Mouse (Mus musculus): ENCODE measurements around the gene Cux2. TPM values are rescaled to one million over a fixed set of nuclear protein-coding genes. Genes with fewer than 3 reads are reported as not detected.

Cux2 gene
- polyA plus RNA-seq, 1 experiment from 2014 or later: 0.47 TPM

DNA sequence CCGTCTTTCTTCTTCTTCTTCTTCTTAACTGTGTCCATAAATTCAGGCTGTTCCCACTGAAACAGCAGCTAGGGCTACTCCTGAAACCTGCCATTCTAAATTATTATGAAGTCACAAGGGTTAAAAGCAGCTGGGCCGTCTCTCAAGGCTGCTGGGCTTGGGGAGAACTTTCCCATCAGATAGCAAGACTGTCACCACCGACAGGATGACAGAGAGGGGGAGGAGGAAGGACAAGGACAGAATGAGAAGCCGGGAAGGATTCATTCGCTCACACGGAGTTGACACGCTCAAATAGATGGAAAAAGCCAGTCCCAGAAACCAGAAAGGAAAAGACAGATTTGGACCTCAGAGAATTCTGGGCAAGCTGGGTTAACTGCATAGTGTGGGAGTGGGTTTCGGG is 6.7 kb upstream of the Cux2 start:
- peaks cover 12% of the 10 kb centered on the region; the same call in 1 of the 2 replicates for H3K27me3 ChIP-seq (replicated peaks; ENCODE audit: insufficient read depth, low read length)
- no peak for ATAC-seq
- no peaks in the 10 kb centered on the region for H3K4me1 ChIP-seq (ENCODE audit: insufficient read depth, low read depth, low read length)
- H3K27ac ChIP-seq (ENCODE audit: low read length): no peak overlapping the region
- H3K9ac ChIP-seq (replicated peaks; ENCODE audit: low read depth): no peak overlapping the region
- 48% methylated on average over 8 of the region's 8 CpGs for WGBS
- TF ChIP-seq EP300 (IDR thresholded peaks at IDR 0.05): no peak
- TF ChIP-seq CTCF (IDR thresholded peaks at IDR 0.05): no peak
- H3K4me2 ChIP-seq (replicated peaks; ENCODE audit: low read depth, low read length): no peak overlapping the region
- no peak for DNase-seq (ENCODE audit: low spot score)
- H3K4me3 ChIP-seq (ENCODE audit: low read depth, low read length): no peak overlapping the region
- no peaks in the 10 kb centered on the region for H3K36me3 ChIP-seq (ENCODE audit: insufficient read depth, low read length)
- H3K9me3 ChIP-seq (ENCODE audit: low read length): peaks cover 3% of the 10 kb centered on the region; the same call in 1 of the 2 replicates

GRCm38 (mm10) chr5:122054130-122054843 is 4.4 kb upstream of the Cux2 start:
- 33% methylated on average over 13 of the region's 13 CpGs for WGBS
- peak; percentile 42 for ATAC-seq
- H3K27me3 ChIP-seq (replicated peaks; ENCODE audit: insufficient read depth, low read length): peaks cover 17% of the 10 kb centered on the region
- peaks cover 4% of the 10 kb centered on the region; the same call in 1 of the 2 replicates for H3K4me1 ChIP-seq (ENCODE audit: insufficient read depth, low read depth, low read length)
- no peak overlapping the region for H3K9ac ChIP-seq (replicated peaks; ENCODE audit: low read depth)
- no peak for TF ChIP-seq CTCF (IDR thresholded peaks at IDR 0.05)
- no peak for TF ChIP-seq EP300 (IDR thresholded peaks at IDR 0.05)
- H3K4me3 ChIP-seq (ENCODE audit: low read depth, low read length): no peak overlapping the region
- H3K4me2 ChIP-seq (replicated peaks; ENCODE audit: low read depth, low read length): peak overlapping the region; percentile 38
- peaks cover 3% of the 10 kb centered on the region; the same call in 1 of the 2 replicates for H3K9me3 ChIP-seq (ENCODE audit: low read length)
- peak; percentile 65 for DNase-seq (ENCODE audit: low spot score)
- H3K27ac ChIP-seq (ENCODE audit: low read length): no peak overlapping the region
- H3K36me3 ChIP-seq (ENCODE audit: insufficient read depth, low read length): no peaks in the 10 kb centered on the region

GRCm38 (mm10) chr5:122053587-122053986 is 3.7 kb upstream of the Cux2 start:
- H3K36me3 ChIP-seq (ENCODE audit: insufficient read depth, low read length): no peaks in the 10 kb centered on the region
- no peak for DNase-seq (ENCODE audit: low spot score)
- peaks cover 21% of the 10 kb centered on the region for H3K27me3 ChIP-seq (replicated peaks; ENCODE audit: insufficient read depth, low read length)
- TF ChIP-seq CTCF (IDR thresholded peaks at IDR 0.05): no peak
- TF ChIP-seq EP300 (IDR thresholded peaks at IDR 0.05): no peak
- no peak overlapping the region for H3K4me2 ChIP-seq (replicated peaks; ENCODE audit: low read depth, low read length)
- peaks cover 3% of the 10 kb centered on the region; the same call in 1 of the 2 replicates for H3K9me3 ChIP-seq (ENCODE audit: low read length)
- H3K27ac ChIP-seq (ENCODE audit: low read length): no peak overlapping the region
- H3K4me1 ChIP-seq (ENCODE audit: insufficient read depth, low read depth, low read length): peaks cover 4% of the 10 kb centered on the region; the same call in 1 of the 2 replicates
- no peak overlapping the region for H3K9ac ChIP-seq (replicated peaks; ENCODE audit: low read depth)
- WGBS: 15% methylated on average over 15 of the region's 15 CpGs
- H3K4me3 ChIP-seq (ENCODE audit: low read depth, low read length): no peak overlapping the region
- ATAC-seq: no peak

DNA sequence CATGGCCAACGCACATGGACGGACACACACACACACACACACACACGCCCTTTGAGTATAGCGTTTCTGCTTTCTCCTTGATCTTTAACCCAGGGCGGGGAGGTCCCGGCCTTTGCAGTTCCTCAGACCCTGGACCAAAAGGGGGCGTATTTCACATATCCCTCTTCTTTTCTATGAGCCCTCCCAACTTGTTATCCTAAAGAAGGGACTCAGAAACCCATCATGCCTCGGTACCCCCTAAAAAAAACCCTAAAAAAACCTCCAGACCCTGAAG is 867 bp upstream of the Cux2 start:
- H3K4me3 ChIP-seq (ENCODE audit: low read depth, low read length): peak overlapping the region; percentile 72; the same call in 1 of the 2 replicates
- no peak for DNase-seq (ENCODE audit: low spot score)

GRCm38 (mm10) chr5:122049664-122050016 is 262 bp downstream of the Cux2 start:
- DNase-seq (ENCODE audit: low spot score): peak; percentile 53
- 0% methylated on average over 9 of the region's 43 CpGs for WGBS

More for the DNA sequence above, 867 bp upstream of the Cux2 start:
- 5% methylated on average over 8 of the region's 8 CpGs for WGBS
- ATAC-seq: no peak
- no peak overlapping the region for H3K27ac ChIP-seq (ENCODE audit: low read length)
- TF ChIP-seq EP300 (IDR thresholded peaks at IDR 0.05) (no peak), CTCF (IDR thresholded peaks at IDR 0.05) (no peak)
- H3K27me3 ChIP-seq (replicated peaks; ENCODE audit: insufficient read depth, low read length): peaks cover 28% of the 10 kb centered on the region
- H3K36me3 ChIP-seq (ENCODE audit: insufficient read depth, low read length): no peaks in the 10 kb centered on the region
- peaks cover 4% of the 10 kb centered on the region; the same call in 1 of the 2 replicates for H3K4me1 ChIP-seq (ENCODE audit: insufficient read depth, low read depth, low read length)
- H3K9me3 ChIP-seq (ENCODE audit: low read length): no peaks in the 10 kb centered on the region
- H3K4me2 ChIP-seq (replicated peaks; ENCODE audit: low read depth, low read length): peak overlapping the region; percentile 78
- no peak overlapping the region for H3K9ac ChIP-seq (replicated peaks; ENCODE audit: low read depth)

DNA sequence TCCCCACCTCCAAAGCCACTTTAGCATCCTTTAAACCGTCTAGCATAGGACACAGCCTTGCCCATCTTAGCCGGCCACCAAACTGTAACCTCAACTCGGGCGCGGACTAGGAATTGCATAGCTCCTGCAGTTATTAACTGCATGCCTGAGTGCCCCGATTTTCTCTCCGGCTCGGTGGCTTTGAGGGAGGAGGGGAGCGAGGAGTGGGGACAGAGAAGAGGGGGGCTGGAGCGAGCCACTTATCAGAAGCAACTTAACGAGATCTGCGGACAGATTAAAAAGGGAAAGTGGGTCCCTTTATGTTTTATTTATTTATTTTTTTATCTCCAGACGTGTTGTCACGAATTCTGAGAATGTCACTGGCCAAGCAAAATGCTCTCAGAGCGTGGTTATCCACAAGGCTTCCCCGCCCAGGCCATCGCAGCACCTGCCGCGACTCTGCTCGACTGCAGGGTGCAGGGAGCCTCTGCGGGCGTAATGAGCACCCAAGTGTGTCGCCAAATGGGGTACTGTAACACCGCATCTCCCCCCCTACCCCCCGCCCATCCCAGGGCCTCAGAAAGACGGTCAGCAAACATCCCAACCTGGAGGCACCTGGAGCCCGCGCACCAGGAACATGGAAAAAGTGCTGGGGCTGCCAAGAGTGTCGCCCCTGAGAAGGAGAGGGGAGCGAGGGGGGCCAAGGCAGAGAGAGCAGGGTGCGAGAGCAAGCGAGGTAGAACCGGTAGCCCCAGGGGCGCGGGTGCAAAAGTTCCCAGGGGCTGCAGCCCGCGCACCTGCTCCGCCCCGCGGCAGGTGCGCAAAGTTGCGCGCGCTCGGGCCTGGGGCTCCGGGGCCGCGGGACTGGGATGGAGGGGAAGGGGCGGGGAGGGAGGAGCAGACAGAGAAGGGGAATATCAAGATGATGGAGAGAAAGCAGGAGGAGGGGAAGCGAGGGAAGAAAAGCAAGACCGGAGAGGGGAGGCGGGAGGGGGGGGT is 927 bp downstream of the Cux2 start:
- peaks cover 23% of the 10 kb centered on the region for H3K27me3 ChIP-seq (replicated peaks; ENCODE audit: insufficient read depth, low read length)

More at GRCm38 (mm10) chr5:122049664-122050016, 262 bp downstream of the Cux2 start:
- Histone ChIP-seq H3K27me3 (replicated peaks; ENCODE audit: insufficient read depth, low read length) (peaks cover 28% of the 10 kb centered on the region), H3K9ac (replicated peaks; ENCODE audit: low read depth) (peak overlapping the region; percentile 23; the same call in 1 of the 2 replicates), H3K36me3 (ENCODE audit: insufficient read depth, low read length) (no peaks in the 10 kb centered on the region), H3K4me2 (replicated peaks; ENCODE audit: low read depth, low read length) (peak overlapping the region; percentile 78), H3K4me3 (ENCODE audit: low read depth, low read length) (peak overlapping the region; percentile 72), H3K27ac (ENCODE audit: low read length) (peak overlapping the region; percentile 32; the same call in 1 of the 2 replicates), H3K4me1 (ENCODE audit: insufficient read depth, low read depth, low read length) (peaks cover 4% of the 10 kb centered on the region; the same call in 1 of the 2 replicates), H3K9me3 (ENCODE audit: low read length) (no peaks in the 10 kb centered on the region)
- peak; percentile 47 for ATAC-seq
- TF ChIP-seq EP300 (IDR thresholded peaks at IDR 0.05): no peak
- no peak for TF ChIP-seq CTCF (IDR thresholded peaks at IDR 0.05)

More for the DNA sequence above, 927 bp downstream of the Cux2 start:
- peak overlapping the region; percentile 78 for H3K4me2 ChIP-seq (replicated peaks; ENCODE audit: low read depth, low read length)
- no peaks in the 10 kb centered on the region for H3K36me3 ChIP-seq (ENCODE audit: insufficient read depth, low read length)
- no peak for TF ChIP-seq EP300 (IDR thresholded peaks at IDR 0.05)
- TF ChIP-seq CTCF (IDR thresholded peaks at IDR 0.05): no peak
- H3K9ac ChIP-seq (replicated peaks; ENCODE audit: low read depth): no peak overlapping the region
- no peak overlapping the region for H3K27ac ChIP-seq (ENCODE audit: low read length)
- ATAC-seq (no peak), DNase-seq (ENCODE audit: low spot score) (no peak)
- WGBS: under 1% methylated on average over 52 of the region's 52 CpGs
- H3K9me3 ChIP-seq (ENCODE audit: low read length): no peaks in the 10 kb centered on the region
- H3K4me3 ChIP-seq (ENCODE audit: low read depth, low read length): peak overlapping the region; percentile 72
- H3K4me1 ChIP-seq (ENCODE audit: insufficient read depth, low read depth, low read length): peaks cover 4% of the 10 kb centered on the region; the same call in 1 of the 2 replicates
